Mouse (Mus musculus) CH12.LX (cell line): ENCODE measurements around the gene Dse. TPM values are rescaled to one million over a fixed set of nuclear protein-coding genes. Genes with fewer than 3 reads are reported as not detected.
A peak's percentile ranks its signal among the peaks of the same experiment; 100 is the strongest.

ENCODE experiments used
- DNase-seq: peaks from one replicate; pipeline ENCODE4 v3.0.0-alpha.2; 2013; ENCODE audit errors: extremely low read depth
- H3K27ac ChIP-seq: 2 replicates; pipeline ENCODE4 v1.5.1; 2012; ENCODE audit warnings: low read depth, mild to moderate bottlenecking, control low read depth, moderate library complexity; ENCODE audit not compliant: insufficient read depth
- H3K27me3 ChIP-seq: replicated peaks from 2 replicates; pipeline ENCODE3; 2012; ENCODE audit warnings: inconsistent platforms
- H3K36me3 ChIP-seq, 2 experiments: replicated peaks in 1 of 2; 2 replicates each; pipeline versions ENCODE3 to v1.6.1; 2012; ENCODE audit warnings: inconsistent platforms in 1 of 2, low read length in 1 of 2, mild to moderate bottlenecking in 1 of 2, mixed read lengths in 1 of 2, moderate library complexity in 1 of 2; ENCODE audit not compliant: control insufficient read depth in 1 of 2, insufficient read depth in 1 of 2
- H3K4me1 ChIP-seq, 2 experiments: 2 replicates each; pipeline ENCODE4 v1.6.1; 2012; ENCODE audit warnings: inconsistent platforms in 1 of 2, moderate library complexity in 1 of 2; ENCODE audit not compliant: insufficient read depth in 2 of 2, control insufficient read depth in 1 of 2
- H3K4me2 ChIP-seq: 2 replicates; pipeline ENCODE4 v1.6.1; 2012; ENCODE audit warnings: low read depth, mild to moderate bottlenecking, control low read depth; ENCODE audit not compliant: poor library complexity, insufficient read depth, severe bottlenecking
- H3K4me3 ChIP-seq, 3 experiments: fragments of 150-350 bp in 1 of 3; sonication (generic) in 1 of 3; replicated peaks in 1 of 3; 2 replicates each; pipeline versions ENCODE3 to v1.5.1; 2011 to 2012; ENCODE audit warnings: low read depth in 2 of 3, low read length in 2 of 3, mild to moderate bottlenecking in 2 of 3, moderate library complexity in 2 of 3, control low read depth in 1 of 3, improper control_type of control experiment in 1 of 3, inconsistent platforms in 1 of 3, mixed read lengths in 1 of 3; ENCODE audit not compliant: poor library complexity in 1 of 3
- H3K79me2 ChIP-seq: replicated peaks from 2 replicates; pipeline ENCODE4 v1.6.1; 2012; ENCODE audit warnings: mild to moderate bottlenecking, moderate library complexity; ENCODE audit not compliant: control insufficient read depth, poor library complexity, insufficient read depth, severe bottlenecking; ENCODE audit errors: extremely low read depth
- H3K9ac ChIP-seq: 2 replicates; pipeline ENCODE4 v1.6.1; 2012; ENCODE audit warnings: low read depth, mild to moderate bottlenecking, control low read depth, moderate library complexity; ENCODE audit not compliant: insufficient read depth
- H3K9me3 ChIP-seq: replicated peaks from 2 replicates; pipeline ENCODE3; 2012; ENCODE audit warnings: low read length, inconsistent platforms, mixed read lengths
- BHLHE40 ChIP-seq: IDR thresholded peaks from 2 replicates; pipeline ENCODE4 v1.6.1; 2011; ENCODE audit warnings: mild to moderate bottlenecking, low read depth, low read length, improper control_type of control experiment
- CHD2 ChIP-seq: IDR thresholded peaks from 2 replicates; pipeline ENCODE4 v1.6.1; 2011; ENCODE audit warnings: low read length, improper control_type of control experiment
- CTCF ChIP-seq, 2 experiments: IDR thresholded peaks in 1 of 2; conservative IDR thresholded peaks in 1 of 2; 2 replicates each; pipeline ENCODE4 v1.5.1; 2011 to 2012; ENCODE audit warnings: low read depth in 2 of 2, low read length in 2 of 2, improper control_type of control experiment in 1 of 2, inconsistent platforms in 1 of 2, mild to moderate bottlenecking in 1 of 2, moderate library complexity in 1 of 2
- E2F4 ChIP-seq: IDR thresholded peaks from 2 replicates; pipeline ENCODE4 v1.6.1; 2011; ENCODE audit warnings: low read depth, low read length, improper control_type of control experiment; ENCODE audit not compliant: insufficient replicate concordance
- EP300 ChIP-seq: IDR thresholded peaks from 2 replicates; pipeline ENCODE4 v1.6.1; 2011; ENCODE audit warnings: low read length, improper control_type of control experiment
- ETS1 ChIP-seq: conservative IDR thresholded peaks from 2 replicates; pipeline ENCODE4 v1.6.1; 2012; ENCODE audit warnings: low read depth, mild to moderate bottlenecking, inconsistent platforms, low read length, improper control_type of control experiment, moderate library complexity
- GABPA ChIP-seq: IDR thresholded peaks from 2 replicates; pipeline ENCODE4 v1.6.1; 2012; ENCODE audit warnings: low read depth, low read length, improper control_type of control experiment, inconsistent platforms; ENCODE audit not compliant: insufficient replicate concordance
- HCFC1 ChIP-seq: IDR thresholded peaks from 2 replicates; pipeline ENCODE4 v1.6.1; 2012; ENCODE audit warnings: low read depth, mild to moderate bottlenecking, inconsistent platforms, low read length, improper control_type of control experiment
- IRF4 ChIP-seq: IDR thresholded peaks from 2 replicates; pipeline ENCODE4 v1.6.1; 2014; ENCODE audit warnings: low read depth, mild to moderate bottlenecking, inconsistent platforms, low read length, improper control_type of control experiment
- JUND ChIP-seq: conservative IDR thresholded peaks from 2 replicates; pipeline ENCODE4 v1.6.1; 2011; ENCODE audit warnings: low read depth, low read length, improper control_type of control experiment
- MAFK ChIP-seq: IDR thresholded peaks from 2 replicates; pipeline ENCODE4 v1.6.1; 2011; ENCODE audit warnings: low read length, improper control_type of control experiment; ENCODE audit not compliant: insufficient replicate concordance
- MAX ChIP-seq: IDR thresholded peaks from 2 replicates; pipeline ENCODE4 v1.6.1; 2011; ENCODE audit warnings: low read length, improper control_type of control experiment
- MAZ ChIP-seq: IDR thresholded peaks from 2 replicates; pipeline ENCODE4 v1.6.1; 2012; ENCODE audit warnings: low read depth, mild to moderate bottlenecking, inconsistent platforms, low read length, improper control_type of control experiment, moderate library complexity
- MEF2A ChIP-seq: IDR thresholded peaks from 2 replicates; pipeline ENCODE4 v1.6.1; 2014; ENCODE audit warnings: low read depth, mild to moderate bottlenecking, inconsistent platforms, low read length, improper control_type of control experiment, borderline replicate concordance
- MYC ChIP-seq: IDR thresholded peaks from 2 replicates; pipeline ENCODE4 v1.6.1; 2011; ENCODE audit warnings: low read depth, mild to moderate bottlenecking, improper control_type of control experiment, low read length
- NELFE ChIP-seq: IDR thresholded peaks from 2 replicates; pipeline ENCODE4 v1.6.1; 2011; ENCODE audit warnings: low read depth, low read length, improper control_type of control experiment
- POLR2A ChIP-seq: IDR thresholded peaks from 2 replicates; pipeline ENCODE4 v1.6.1; 2011; ENCODE audit warnings: low read depth, mild to moderate bottlenecking, improper control_type of control experiment, low read length
- SIN3A ChIP-seq: IDR thresholded peaks from 2 replicates; pipeline ENCODE4 v1.6.1; 2012; ENCODE audit warnings: low read length, improper control_type of control experiment, inconsistent platforms
- SMC3 ChIP-seq: IDR thresholded peaks from 2 replicates; pipeline ENCODE4 v1.6.1; 2011; ENCODE audit warnings: low read depth, low read length, improper control_type of control experiment
- TCF12 ChIP-seq: IDR thresholded peaks from 2 replicates; pipeline ENCODE4 v1.6.1; 2014; ENCODE audit warnings: low read depth, mild to moderate bottlenecking, inconsistent platforms, low read length, improper control_type of control experiment
- UBTF ChIP-seq: IDR thresholded peaks from 2 replicates; pipeline ENCODE4 v1.6.1; 2012; ENCODE audit warnings: low read depth, mild to moderate bottlenecking, inconsistent platforms, low read length, improper control_type of control experiment, moderate library complexity
- USF1 ChIP-seq: IDR thresholded peaks from 2 replicates; pipeline ENCODE4 v1.6.1; 2014; ENCODE audit warnings: low read depth, mild to moderate bottlenecking, inconsistent platforms, low read length, improper control_type of control experiment
- USF2 ChIP-seq: conservative IDR thresholded peaks from 2 replicates; pipeline ENCODE4 v1.6.1; 2011; ENCODE audit warnings: low read depth, low read length, improper control_type of control experiment
- ZNF384 ChIP-seq: IDR thresholded peaks from 2 replicates; pipeline ENCODE4 v1.6.1; 2012; ENCODE audit warnings: low read depth, low read length, improper control_type of control experiment, inconsistent platforms
- dilution Hi-C: fragments of 300-500 bp; cut with MboI; formaldehyde crosslinking; loops from 2 replicates; pipeline ENCODE4 v1.14.3; 2020; ENCODE audit warnings: low sequenced_read_pairs; ENCODE audit not compliant: extremely low pct_unique_long_range_greater_than_20kb, extremely low pct_ligation_motif_present
- in situ Hi-C: fragments of 300-500 bp; cut with MboI; formaldehyde crosslinking; loops from 3 replicates; pipeline ENCODE4 v1.14.3; 2019; ENCODE audit warnings: low sequenced_read_pairs, low pct_ligation_motif_present, low pct_unique_long_range_greater_than_20kb, mixed read lengths
- polyA plus RNA-seq: library from polyadenylated mRNA; unstranded; fragments of >175 nt; gene quantifications from 2 replicates; pipeline ENCODE4 v1.2.1, GENCODE M21; 2012; ENCODE audit warnings: low read depth; ENCODE audit not compliant: insufficient read length
- total RNA-seq, 2 experiments: library from RNA; depleted of rRNA; stranded (reverse); fragments of 300-350 nt in 1 of 2; fragments of >200 nt in 1 of 2; gene quantifications; 2 replicates each; pipeline ENCODE4 v1.2.3; 2012 to 2014

Dse gene
- total and polyA plus RNA-seq, 3 experiments, result 0.10 to 0.15 TPM; not detected in 1

GRCm38 (mm10) chr10:34171660-34172059 is 35.9 kb downstream of the Dse start:
- Histone ChIP-seq H3K4me3 (no peak overlapping the region), H3K9ac (no peak overlapping the region), H3K36me3 (no peaks in the 10 kb centered on the region), H3K4me1 (peaks cover 4 to 37% of the 10 kb centered on the region in 2 experiments; a peak in 3 of 4 replicates), H3K27ac (no peak overlapping the region), H3K4me2 (peak overlapping the region; percentile 47; the same call in 1 of the 2 replicates), H3K27me3 (no peaks in the 10 kb centered on the region), H3K79me2 (no peaks in the 10 kb centered on the region), H3K9me3 (no peaks in the 10 kb centered on the region)
- dilution Hi-C loops (no loop called here), in situ Hi-C loops (no loop called here)
- peak; percentile 54; the same call in 1 of the 2 replicates for TF ChIP-seq ZNF384
- TF ChIP-seq POLR2A, result no peak
- peak; percentile 30; the same call in 1 of the 2 replicates for TF ChIP-seq TCF12
- peak; percentile 56; the same call in 1 of the 2 replicates for TF ChIP-seq MAFK
- TF ChIP-seq SMC3, result no peak
- no peak for TF ChIP-seq CHD2
- TF ChIP-seq IRF4, result peak; percentile 84
- TF ChIP-seq HCFC1, result no peak
- peak; percentile 51 for TF ChIP-seq BHLHE40
- no peak for TF ChIP-seq E2F4
- peak; percentile 57 for TF ChIP-seq ETS1
- TF ChIP-seq USF2, result no peak
- TF ChIP-seq NELFE, result no peak
- TF ChIP-seq MYC, result no peak
- no peak for TF ChIP-seq SIN3A
- no peak for TF ChIP-seq USF1
- peak; percentile 19; the same call in 1 of the 2 replicates for TF ChIP-seq MAX
- no peak for TF ChIP-seq CTCF (conservative IDR thresholded peaks at IDR 0.05 in 1 of 2, IDR thresholded peaks at IDR 0.05 in 1 of 2; ENCODE audit: low read depth in 2 of 2, low read length in 2 of 2)
- peak; percentile 18; the same call in 1 of the 2 replicates for TF ChIP-seq JUND
- no peak for TF ChIP-seq GABPA
- TF ChIP-seq UBTF, result no peak
- TF ChIP-seq MEF2A, result no peak
- peak; percentile 90 for TF ChIP-seq EP300
- peak; percentile 79 for DNase-seq

GRCm38 (mm10) chr10:34171191-34171590 is 36.3 kb downstream of the Dse start:
- peaks cover 4 to 34% of the 10 kb centered on the region in 2 experiments; a peak in 3 of 4 replicates for H3K4me1 ChIP-seq
- H3K9ac ChIP-seq, result no peak overlapping the region
- H3K4me3 ChIP-seq, result no peak overlapping the region
- H3K27me3 ChIP-seq, result no peaks in the 10 kb centered on the region
- dilution Hi-C loops, result no loop called here
- H3K4me2 ChIP-seq, result no peak overlapping the region
- no peak for DNase-seq
- H3K27ac ChIP-seq, result no peak overlapping the region
- no peaks in the 10 kb centered on the region for H3K36me3 ChIP-seq
- no peaks in the 10 kb centered on the region for H3K79me2 ChIP-seq
- TF ChIP-seq MAZ (no peak), SMC3 (peak; percentile 15)
- in situ Hi-C loops, result no loop called here
- no peaks in the 10 kb centered on the region for H3K9me3 ChIP-seq
